Mouse (Mus musculus): ENCODE measurements at regions not wholly inside any gene's neighbourhood (a gene's known extent, or its start where the extent isn't known, plus 50 kb on each side); places are given as distances from the start of the nearest gene placed in this dataset.

DNA sequence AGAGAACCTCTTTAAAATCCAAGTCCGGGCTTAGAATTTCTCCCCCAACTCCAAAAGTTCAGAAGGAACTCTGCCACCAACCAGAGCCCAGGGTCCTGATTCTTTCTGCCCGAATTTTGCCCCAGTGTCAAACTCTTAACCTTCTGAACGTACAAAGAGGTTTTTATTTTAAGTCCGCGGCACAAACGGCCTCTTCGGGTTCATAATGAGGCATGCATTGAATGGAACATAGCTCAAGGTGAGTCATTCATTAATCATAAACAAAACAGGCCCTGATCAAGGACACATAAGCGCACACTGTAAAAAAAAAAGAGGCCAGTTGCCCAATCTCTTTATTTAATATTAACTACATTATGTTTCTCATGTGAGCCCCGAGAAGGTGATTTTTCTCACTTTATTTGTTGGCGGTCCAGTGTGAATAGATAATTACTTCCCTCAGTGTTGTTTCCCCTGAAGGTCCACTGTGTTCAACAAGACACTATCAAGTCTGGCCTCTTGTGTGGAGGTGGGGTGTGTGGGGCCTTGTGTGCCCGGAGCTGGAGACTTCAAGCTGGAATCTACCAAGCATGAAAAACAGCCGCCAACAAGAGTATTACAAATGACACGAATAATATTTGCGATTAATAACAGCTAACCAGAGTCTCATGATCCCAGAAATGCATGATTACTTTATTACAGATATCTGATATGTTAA lies 241.1 kb upstream of the Sall1 start:
- peak; percentile 93 for DNase-seq (ENCODE audit: extremely low read depth, low read depth, low spot score)
- Histone ChIP-seq H3K27ac (replicated peaks; ENCODE audit: insufficient read depth, low read depth, low read length) (peak overlapping the region; percentile 82), H3K36me3 (ENCODE audit: control insufficient read depth, insufficient read depth, low read length) (no peaks in the 10 kb centered on the region), H3K79me2 (ENCODE audit: control insufficient read depth, insufficient read depth, low read length) (no peaks in the 10 kb centered on the region), H3K9ac (ENCODE audit: low read depth, low read length) (peak overlapping the region; percentile 42), H3K4me3 (ENCODE audit: insufficient read depth, low read depth, low read length) (no peak overlapping the region), H3K27me3 (ENCODE audit: control insufficient read depth, insufficient read depth, low read length) (no peaks in the 10 kb centered on the region), H3K4me1 (ENCODE audit: control insufficient read depth, insufficient read depth, low read length) (peaks cover 15% of the 10 kb centered on the region)
- TF ChIP-seq POLR2A (IDR thresholded peaks at IDR 0.05; ENCODE audit: extremely low read depth, insufficient read depth, low read length) (no peak), CTCF (IDR thresholded peaks at IDR 0.05; ENCODE audit: low read depth, low read length) (no peak)
- WGBS, result 24% methylated on average over 14 of the region's 14 CpGs

DNA sequence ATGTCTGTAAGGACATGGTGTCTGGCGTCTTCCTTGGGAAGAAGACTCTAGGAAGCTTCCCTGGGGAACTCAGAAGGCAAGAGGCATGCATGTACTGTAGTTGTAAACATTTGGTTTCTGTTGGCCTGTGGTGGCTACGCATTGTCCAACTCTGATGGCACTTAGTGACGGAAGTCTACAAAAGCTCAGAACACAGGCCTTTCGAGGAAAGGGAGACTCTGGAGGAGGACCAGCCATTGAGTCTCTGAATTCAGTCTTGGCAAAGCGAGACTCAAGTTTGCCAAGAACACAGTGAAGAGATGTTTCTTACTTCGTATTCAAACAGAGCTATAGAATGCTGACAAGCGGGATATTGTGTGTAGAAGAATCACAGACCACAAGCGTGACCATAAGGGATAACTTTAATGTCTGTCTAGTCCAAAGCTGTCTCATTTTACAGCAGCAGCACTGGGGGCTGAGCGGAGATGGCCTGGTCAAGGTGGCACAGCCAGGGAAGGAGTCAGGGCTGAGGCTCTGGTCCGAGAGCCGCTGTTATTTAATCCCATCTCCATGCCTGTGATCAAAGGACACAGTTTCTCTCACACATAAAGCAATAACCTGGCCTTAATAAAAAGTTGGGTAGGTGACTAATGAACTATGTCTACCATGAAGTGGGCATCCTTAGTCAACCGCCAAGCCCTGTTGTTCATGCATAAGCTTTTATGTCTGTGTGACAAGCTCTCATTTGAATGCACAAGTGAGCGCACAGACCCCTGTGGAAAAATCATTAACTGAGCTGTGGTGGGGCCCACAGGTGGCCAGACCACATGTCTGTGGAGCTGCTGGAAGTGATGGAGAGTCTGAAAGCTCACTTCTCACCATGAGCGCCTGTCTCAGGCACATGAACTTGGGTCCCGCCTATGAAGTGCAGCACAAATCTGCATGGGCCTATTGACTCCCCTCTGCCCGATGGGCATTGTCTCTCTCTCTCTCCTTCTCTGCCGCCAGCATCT lies 239.4 kb upstream of the Sall1 start:
- peaks cover 20% of the 10 kb centered on the region for H3K4me1 ChIP-seq (ENCODE audit: control insufficient read depth, insufficient read depth, low read length)
- DNase-seq (ENCODE audit: extremely low read depth, low read depth, low spot score), result no peak
- TF ChIP-seq POLR2A (IDR thresholded peaks at IDR 0.05; ENCODE audit: extremely low read depth, insufficient read depth, low read length) (no peak), CTCF (IDR thresholded peaks at IDR 0.05; ENCODE audit: low read depth, low read length) (no peak)
- no peaks in the 10 kb centered on the region for H3K36me3 ChIP-seq (ENCODE audit: control insufficient read depth, insufficient read depth, low read length)
- no peak overlapping the region for H3K9ac ChIP-seq (ENCODE audit: low read depth, low read length)
- H3K79me2 ChIP-seq (ENCODE audit: control insufficient read depth, insufficient read depth, low read length), result no peaks in the 10 kb centered on the region
- H3K27ac ChIP-seq (replicated peaks; ENCODE audit: insufficient read depth, low read depth, low read length), result no peak overlapping the region
- H3K4me3 ChIP-seq (ENCODE audit: insufficient read depth, low read depth, low read length), result no peak overlapping the region
- no peaks in the 10 kb centered on the region for H3K27me3 ChIP-seq (ENCODE audit: control insufficient read depth, insufficient read depth, low read length)
- 96% methylated on average over 17 of the region's 17 CpGs for WGBS

DNA sequence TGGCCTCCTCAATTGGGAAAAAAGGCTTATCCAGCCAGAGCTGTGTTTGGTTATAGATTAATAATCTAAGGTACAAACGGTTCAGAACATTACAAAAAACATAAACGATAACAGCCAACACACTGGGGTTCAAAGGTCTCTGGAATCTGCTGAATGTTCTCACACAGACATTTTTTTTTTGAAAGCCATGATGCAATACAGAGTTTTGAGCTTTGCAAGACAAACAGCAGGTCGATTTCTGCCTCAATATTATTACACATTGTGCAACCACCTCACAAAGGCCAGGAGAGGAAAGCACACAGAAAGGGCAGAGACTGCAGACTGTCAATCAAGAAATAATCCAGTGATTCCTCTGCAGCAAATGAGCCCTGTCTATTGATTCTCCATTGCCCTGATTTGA lies 235.9 kb upstream of the Sall1 start:
- H3K4me1 ChIP-seq (ENCODE audit: control insufficient read depth, insufficient read depth, low read length), result peaks cover 21% of the 10 kb centered on the region
- H3K27me3 ChIP-seq (ENCODE audit: control insufficient read depth, insufficient read depth, low read length), result no peaks in the 10 kb centered on the region
- no peak overlapping the region for H3K4me3 ChIP-seq (ENCODE audit: insufficient read depth, low read depth, low read length)
- H3K79me2 ChIP-seq (ENCODE audit: control insufficient read depth, insufficient read depth, low read length), result no peaks in the 10 kb centered on the region
- TF ChIP-seq CTCF (IDR thresholded peaks at IDR 0.05; ENCODE audit: low read depth, low read length) (no peak), POLR2A (IDR thresholded peaks at IDR 0.05; ENCODE audit: extremely low read depth, insufficient read depth, low read length) (no peak)
- WGBS, result 10% methylated on average over 3 of the region's 3 CpGs
- no peak overlapping the region for H3K9ac ChIP-seq (ENCODE audit: low read depth, low read length)
- peak overlapping the region; percentile 60; the same call in 1 of the 2 replicates for H3K27ac ChIP-seq (replicated peaks; ENCODE audit: insufficient read depth, low read depth, low read length)
- peak; percentile 100 for DNase-seq (ENCODE audit: extremely low read depth, low read depth, low spot score)
- no peaks in the 10 kb centered on the region for H3K36me3 ChIP-seq (ENCODE audit: control insufficient read depth, insufficient read depth, low read length)

DNA sequence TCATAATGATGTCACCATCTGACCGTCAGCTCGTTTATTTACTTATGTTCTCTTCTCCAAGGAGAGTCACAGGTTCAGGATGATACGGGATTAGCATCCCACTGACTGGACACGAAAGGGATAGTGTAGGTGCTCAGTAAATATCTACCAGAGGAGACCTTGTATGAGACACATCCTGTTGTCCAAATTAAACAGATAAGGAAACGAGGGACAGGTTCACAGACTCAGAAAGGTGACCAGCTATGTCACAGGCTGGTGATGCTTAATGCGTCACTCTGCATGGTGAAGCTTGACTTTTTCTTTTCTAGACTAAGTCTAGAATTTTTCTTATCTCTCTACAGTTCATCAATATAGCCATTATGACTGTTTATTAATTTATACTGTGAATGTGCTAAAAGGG lies 235.2 kb upstream of the Sall1 start:
- Histone ChIP-seq H3K4me1 (ENCODE audit: control insufficient read depth, insufficient read depth, low read length) (peaks cover 18% of the 10 kb centered on the region), H3K27ac (replicated peaks; ENCODE audit: insufficient read depth, low read depth, low read length) (peak overlapping the region; percentile 50; the same call in 1 of the 2 replicates), H3K9ac (ENCODE audit: low read depth, low read length) (no peak overlapping the region), H3K79me2 (ENCODE audit: control insufficient read depth, insufficient read depth, low read length) (no peaks in the 10 kb centered on the region), H3K36me3 (ENCODE audit: control insufficient read depth, insufficient read depth, low read length) (no peaks in the 10 kb centered on the region), H3K27me3 (ENCODE audit: control insufficient read depth, insufficient read depth, low read length) (no peaks in the 10 kb centered on the region), H3K4me3 (ENCODE audit: insufficient read depth, low read depth, low read length) (no peak overlapping the region)
- TF ChIP-seq CTCF (IDR thresholded peaks at IDR 0.05; ENCODE audit: low read depth, low read length) (no peak), POLR2A (IDR thresholded peaks at IDR 0.05; ENCODE audit: extremely low read depth, insufficient read depth, low read length) (no peak)
- 20% methylated on average over 6 of the region's 6 CpGs for WGBS
- peak; percentile 94 for DNase-seq (ENCODE audit: extremely low read depth, low read depth, low spot score)

DNA sequence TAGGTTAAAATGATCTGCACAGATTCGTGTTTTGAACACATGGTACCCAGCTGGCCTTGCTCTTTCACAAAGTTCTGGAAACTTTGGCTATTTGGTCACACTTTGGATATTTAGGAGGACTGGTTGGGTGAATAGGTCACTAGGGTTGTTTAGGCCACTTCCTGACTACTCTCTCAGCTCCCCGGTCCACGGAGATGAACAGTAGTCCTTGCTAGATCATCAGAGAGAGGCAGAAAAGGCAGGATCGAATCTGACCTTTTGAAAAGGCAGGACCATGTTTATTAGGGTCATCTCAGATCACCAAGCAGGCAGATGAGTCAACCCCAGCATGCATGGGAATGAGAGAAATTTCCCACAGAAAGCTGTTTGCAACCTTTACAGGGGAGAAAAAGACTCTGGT lies 229.3 kb upstream of the Sall1 start:
- Histone ChIP-seq H3K79me2 (ENCODE audit: control insufficient read depth, insufficient read depth, low read length) (no peaks in the 10 kb centered on the region), H3K36me3 (ENCODE audit: control insufficient read depth, insufficient read depth, low read length) (no peaks in the 10 kb centered on the region), H3K27ac (replicated peaks; ENCODE audit: insufficient read depth, low read depth, low read length) (no peak overlapping the region), H3K4me3 (ENCODE audit: insufficient read depth, low read depth, low read length) (no peak overlapping the region), H3K9ac (ENCODE audit: low read depth, low read length) (no peak overlapping the region), H3K4me1 (ENCODE audit: control insufficient read depth, insufficient read depth, low read length) (peaks cover 6% of the 10 kb centered on the region; the same call in 1 of the 2 replicates), H3K27me3 (ENCODE audit: control insufficient read depth, insufficient read depth, low read length) (no peaks in the 10 kb centered on the region)
- DNase-seq (ENCODE audit: extremely low read depth, low read depth, low spot score), result no peak
- TF ChIP-seq CTCF (IDR thresholded peaks at IDR 0.05; ENCODE audit: low read depth, low read length), result no peak
- TF ChIP-seq POLR2A (IDR thresholded peaks at IDR 0.05; ENCODE audit: extremely low read depth, insufficient read depth, low read length), result no peak
- 61% methylated on average over 4 of the region's 4 CpGs for WGBS
